14 mouse cellular contexts compared by ENCODE assay signal in genomic region chr5:62764161-62764560, GRCm38 (mm10). TPM values are rescaled to one million over a fixed set of nuclear protein-coding genes. Genes with fewer than 3 reads are reported as not detected.
DNase-seq lines count a peak whose midpoint lies in the region; ATAC-seq lines count a peak whose summit lies in the region.
"Had no signal": no experiment of that assay in that cellular context is flagged by ENCODE, and none has a peak within 500 bp of the region (broad histone marks: within the 10 kb centered on the region; RNA-seq: fewer than 3 reads in every experiment).

No protein-coding gene starts in this region.

- 0 out of 2 replicates have a peak overlapping the region, but pooled peaks have one; percentile 84 for H3K4me2 ChIP-seq in heart, embryonic 13.5 days
- H3K4me2 ChIP-seq in heart, embryonic 12.5 days = no peak overlapping the region
- H3K4me2 ChIP-seq in kidney, embryonic 15.5 days = no peak overlapping the region
- H3K4me2 ChIP-seq in lung, embryonic 16.5 days (ENCODE audit: low read depth, low read length) = peak overlapping the region; percentile 43
- no peak overlapping the region for H3K4me2 ChIP-seq in forebrain, embryonic 13.5 days

- H3K9ac ChIP-seq in heart, embryonic 13.5 days = no peak overlapping the region
- no peak overlapping the region for H3K9ac ChIP-seq in heart, embryonic 12.5 days
- no peak overlapping the region for H3K9ac ChIP-seq in kidney, embryonic 15.5 days
- no peak overlapping the region for H3K9ac ChIP-seq in lung, embryonic 16.5 days (ENCODE audit: low read length)
- H3K9ac ChIP-seq in forebrain, embryonic 13.5 days = no peak overlapping the region

- no peak overlapping the region for H3K4me3 ChIP-seq in heart, embryonic 13.5 days
- no peak overlapping the region for H3K4me3 ChIP-seq in heart, embryonic 12.5 days
- no peak overlapping the region for H3K4me3 ChIP-seq in kidney, embryonic 15.5 days (replicated peaks)
- H3K4me3 ChIP-seq in lung, embryonic 16.5 days (ENCODE audit: low read length) = peak overlapping the region; percentile 13; the same call in 1 of the 2 replicates
- H3K4me3 ChIP-seq in forebrain, embryonic 13.5 days = no peak overlapping the region

- no peak overlapping the region for H3K27ac ChIP-seq in heart, embryonic 13.5 days (replicated peaks)
- H3K27ac ChIP-seq in heart, embryonic 12.5 days (ENCODE audit: poor library complexity, severe bottlenecking) = no peak overlapping the region
- no peak overlapping the region for H3K27ac ChIP-seq in kidney, embryonic 15.5 days
- H3K27ac ChIP-seq in lung, embryonic 16.5 days (ENCODE audit: low read length) = no peak overlapping the region
- H3K27ac ChIP-seq in forebrain, embryonic 13.5 days = no peak overlapping the region

- H3K9me3 ChIP-seq in heart, embryonic 13.5 days = no peaks in the 10 kb centered on the region
- no peaks in the 10 kb centered on the region for H3K9me3 ChIP-seq in heart, embryonic 12.5 days (replicated peaks)
- H3K9me3 ChIP-seq in kidney, embryonic 15.5 days (replicated peaks) = no peaks in the 10 kb centered on the region
- H3K9me3 ChIP-seq in lung, embryonic 16.5 days (ENCODE audit: control insufficient read depth, low read length) = no peaks in the 10 kb centered on the region
- no peaks in the 10 kb centered on the region for H3K9me3 ChIP-seq in forebrain, embryonic 13.5 days (replicated peaks)

- peaks cover 3% of the 10 kb centered on the region for H3K27me3 ChIP-seq in heart, embryonic 13.5 days (replicated peaks)
- H3K27me3 ChIP-seq in heart, embryonic 12.5 days (replicated peaks) = no peaks in the 10 kb centered on the region
- H3K27me3 ChIP-seq in kidney, embryonic 15.5 days = no peaks in the 10 kb centered on the region
- no peaks in the 10 kb centered on the region; the same call in 1 of the 2 replicates for H3K27me3 ChIP-seq in lung, embryonic 16.5 days (ENCODE audit: control insufficient read depth, insufficient read depth, low read depth, low read length)
- no peaks in the 10 kb centered on the region for H3K27me3 ChIP-seq in splenic B cell, adult 2 months (ENCODE audit: control insufficient read depth, insufficient read depth, low read length, poor library complexity, severe bottlenecking)
- H3K27me3 ChIP-seq in forebrain, embryonic 13.5 days = peaks cover 7% of the 10 kb centered on the region; the same call in 1 of the 2 replicates

- WGBS in heart, embryonic 13.5 days = 69% methylated on average over 5 of the region's 5 CpGs
- 76% methylated on average over 5 of the region's 5 CpGs for WGBS in heart, embryonic 12.5 days
- WGBS in kidney, embryonic 15.5 days = 61% methylated on average over 5 of the region's 5 CpGs
- 45% methylated on average over 5 of the region's 5 CpGs for WGBS in lung, embryonic 16.5 days
- WGBS in forebrain, embryonic 13.5 days = 69% methylated on average over 5 of the region's 5 CpGs

- peaks cover 36% of the 10 kb centered on the region for H3K4me1 ChIP-seq in heart, embryonic 13.5 days
- peaks cover 18% of the 10 kb centered on the region for H3K4me1 ChIP-seq in heart, embryonic 12.5 days (replicated peaks)
- H3K4me1 ChIP-seq in kidney, embryonic 15.5 days = 0 out of 2 replicates have a peak, but pooled peaks cover 4% of the 10 kb centered on the region
- H3K4me1 ChIP-seq in lung, embryonic 16.5 days (replicated peaks; ENCODE audit: control insufficient read depth, insufficient read depth, low read length) = peaks cover 9% of the 10 kb centered on the region; the same call in 1 of the 2 replicates
- peaks cover 5% of the 10 kb centered on the region; the same call in 1 of the 2 replicates for H3K4me1 ChIP-seq in forebrain, embryonic 13.5 days

- DNase-seq in kidney, adult 8-10 months = peak; percentile 14 to 24
- DNase-seq in lung, postnatal 4 days = no peak
- peak; percentile 24 for DNase-seq in splenic B cell, adult 2 months (ENCODE audit: low read depth, low spot score)
- DNase-seq: B cell, adult 2 months; cerebellum, adult 18-20 months; heart, postnatal 4 days; layer of hippocampus, adult 9-11 months; thymus, postnatal 4 days had no signal

- H3K36me3 ChIP-seq in heart, embryonic 13.5 days = no peaks in the 10 kb centered on the region
- H3K36me3 ChIP-seq in heart, embryonic 12.5 days = no peaks in the 10 kb centered on the region
- H3K36me3 ChIP-seq in kidney, embryonic 15.5 days = no peaks in the 10 kb centered on the region
- no peaks in the 10 kb centered on the region for H3K36me3 ChIP-seq in lung, embryonic 16.5 days (ENCODE audit: control insufficient read depth, insufficient read depth, low read length)
- no peaks in the 10 kb centered on the region for H3K36me3 ChIP-seq in splenic B cell, adult 2 months (ENCODE audit: control insufficient read depth, insufficient read depth, low read length, poor library complexity, severe bottlenecking)
- H3K36me3 ChIP-seq in forebrain, embryonic 13.5 days (ENCODE audit: poor library complexity, severe bottlenecking) = no peaks in the 10 kb centered on the region

- ATAC-seq in heart, embryonic 13.5 days (ENCODE audit: extremely low read depth, insufficient number of reproducible peaks, low FRiP score, low TSS enrichment) = no peak
- no peak for ATAC-seq in heart, embryonic 12.5 days (ENCODE audit: insufficient number of reproducible peaks, low FRiP score)
- no peak for ATAC-seq in kidney, embryonic 15.5 days (replicated peaks; ENCODE audit: low FRiP score)
- ATAC-seq in lung, embryonic 16.5 days (ENCODE audit: low read depth) = no peak
- no peak for ATAC-seq in forebrain, embryonic 13.5 days

RNA-seq across cellular contexts. Expression of gene Arap2, which starts 1.8 kb away (rescaled TPM):
- polyA plus RNA-seq in heart, embryonic 13.5 days (2015; fragmentation: Nextera tagmentation; extraction: Ambion mirVana) = 1.8 and 2.8 TPM in 2 replicates
- 4.4 and 4.5 TPM in 2 replicates for polyA plus RNA-seq in heart, embryonic 12.5 days (2016; fragmentation: Nextera tagmentation; extraction: Ambion mirVana)
- 3.3 and 3.8 TPM in 2 replicates for polyA plus RNA-seq in kidney, embryonic 15.5 days (2015; fragmentation: Nextera tagmentation; extraction: Ambion mirVana)
- 4.9 and 7.5 TPM in 2 replicates for polyA plus RNA-seq in lung, embryonic 16.5 days (2015; fragmentation: Nextera tagmentation; extraction: Ambion mirVana)
- polyA plus RNA-seq in forebrain, embryonic 13.5 days (2015; fragmentation: Nextera tagmentation; extraction: Ambion mirVana) = 1.7 and 3.5 TPM in 2 replicates

RNA-seq across cellular contexts. Expression of gene Dthd1, which starts 49.5 kb away (rescaled TPM):
- 0.14 TPM in 1 of 2 replicates, not detected in the other for polyA plus RNA-seq in heart, embryonic 13.5 days (2015; fragmentation: Nextera tagmentation; extraction: Ambion mirVana)
- polyA plus RNA-seq in heart, embryonic 12.5 days (2016; fragmentation: Nextera tagmentation; extraction: Ambion mirVana) = 0.08 and 0.18 TPM in 2 replicates
- polyA plus RNA-seq in kidney, embryonic 15.5 days (2015; fragmentation: Nextera tagmentation; extraction: Ambion mirVana) = not detected in 2 replicates
- not detected in 2 replicates for polyA plus RNA-seq in lung, embryonic 16.5 days (2015; fragmentation: Nextera tagmentation; extraction: Ambion mirVana)
- polyA plus RNA-seq in forebrain, embryonic 13.5 days (2015; fragmentation: Nextera tagmentation; extraction: Ambion mirVana) = not detected in 2 replicates
- polyA plus RNA-seq: gonadal fat pad, adult 2 months had no signal

Comparison
In these comparisons a context has a peak if more than half of its experiments do, and no peak if none do; other contexts are left out.
1. H3K4me2 ChIP-seq: peak in heart, embryonic 13.5 days (single experiment) and lung, embryonic 16.5 days (single experiment); none in heart, embryonic 12.5 days (single experiment), kidney, embryonic 15.5 days (single experiment) and forebrain, embryonic 13.5 days (single experiment).
2. DNase-seq: peak in kidney, adult 8-10 months (2 of 2) and splenic B cell, adult 2 months (single experiment); none in lung, postnatal 4 days (0 of 2).